ENCODE assay signal across 1 mouse cellular context in the genomic region with DNA sequence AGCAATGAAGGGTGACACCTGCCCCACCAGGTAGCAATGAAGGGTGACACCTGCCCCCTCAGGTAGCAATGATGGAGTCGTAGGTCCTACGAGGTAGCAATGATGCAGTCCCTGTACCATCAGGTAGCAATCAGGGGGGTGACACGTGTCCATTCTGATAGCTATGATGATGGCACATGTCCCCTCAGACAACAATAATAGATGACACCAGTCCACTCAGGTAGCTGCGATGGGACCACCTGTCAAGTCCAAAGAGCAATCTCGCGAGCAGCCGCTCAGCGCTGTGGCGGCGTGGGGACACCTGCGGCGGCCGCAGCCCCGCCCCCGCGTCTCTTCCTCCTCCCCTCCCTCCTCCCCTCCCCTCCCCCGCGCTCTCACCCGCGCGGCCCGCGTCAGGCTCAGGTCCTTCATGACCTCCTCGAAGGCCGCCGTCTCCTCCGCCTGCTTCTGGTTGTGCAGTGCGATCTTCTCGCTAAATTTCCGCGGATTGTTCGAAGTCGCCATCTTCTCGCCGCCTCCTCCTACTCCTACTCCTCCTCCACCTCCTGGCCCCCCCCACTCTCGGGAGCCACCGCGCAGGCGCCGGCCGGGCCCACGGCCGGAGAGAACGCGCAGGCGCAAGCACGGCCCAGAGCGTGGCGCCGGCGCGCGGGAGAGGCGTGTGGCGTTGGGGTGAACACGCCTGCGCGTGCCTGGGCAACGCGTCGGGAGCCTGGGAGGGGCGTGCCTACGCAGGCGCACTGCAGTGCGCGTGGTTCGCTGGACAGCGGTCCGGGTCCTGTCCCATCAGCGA.
TF ChIP-seq lines count a peak whose summit lies in the region.

A gene (minus strand): TSS at position 525 of the 793 bp plus-strand sequence.

TF ChIP-seq in CH12.LX, 34 proteins besides CTCF, POLR2A, EP300 and RAD21 (continued from another document):
- peak; percentile 85 for TF ChIP-seq MXI1 (IDR thresholded peaks at IDR 0.05; ENCODE audit: low read depth, low read length)
- TF ChIP-seq UBTF (IDR thresholded peaks at IDR 0.05; ENCODE audit: low read depth, low read length) = no peak
- TF ChIP-seq KAT2A (IDR thresholded peaks at IDR 0.05; ENCODE audit: insufficient replicate concordance, low read length) = 0 out of 2 replicates have a peak, but pooled peaks have one; percentile 50
- TF ChIP-seq ZMIZ1 (IDR thresholded peaks at IDR 0.05; ENCODE audit: low read depth, low read length) = no peak
- TF ChIP-seq NRF1 (IDR thresholded peaks at IDR 0.05; ENCODE audit: low read depth, low read length) = peak; percentile 99
- no peak for TF ChIP-seq E2F4 (IDR thresholded peaks at IDR 0.05; ENCODE audit: insufficient replicate concordance, low read depth, low read length)
- no peak for TF ChIP-seq JUND (conservative IDR thresholded peaks at IDR 0.05; ENCODE audit: low read depth, low read length)
- TF ChIP-seq MYC (IDR thresholded peaks at IDR 0.05; ENCODE audit: low read depth, low read length) = peak; percentile 57; the same call in 1 of the 2 replicates
- TF ChIP-seq HCFC1 (IDR thresholded peaks at IDR 0.05; ENCODE audit: low read depth, low read length) = no peak; the same call in none of the 2 replicates
- no peak for TF ChIP-seq SMC3 (IDR thresholded peaks at IDR 0.05; ENCODE audit: low read depth, low read length)
- peak; percentile 52; the same call in 1 of the 2 replicates for TF ChIP-seq TCF12 (IDR thresholded peaks at IDR 0.05; ENCODE audit: low read depth, low read length)
- no peak for TF ChIP-seq ZNF384 (IDR thresholded peaks at IDR 0.05; ENCODE audit: low read depth, low read length)
- TF ChIP-seq ETS1 (conservative IDR thresholded peaks at IDR 0.05; ENCODE audit: low read depth, low read length) = no peak
- peak; percentile 96 for TF ChIP-seq MAZ (IDR thresholded peaks at IDR 0.05; ENCODE audit: low read depth, low read length)
- TF ChIP-seq GABPA (IDR thresholded peaks at IDR 0.05; ENCODE audit: insufficient replicate concordance, low read depth, low read length) = no peak
- no peak for TF ChIP-seq CHD1 (IDR thresholded peaks at IDR 0.05; ENCODE audit: low read depth, low read length)
- TF ChIP-seq MAX (IDR thresholded peaks at IDR 0.05; ENCODE audit: low read length) = peak; percentile 91
- TF ChIP-seq ZC3H11A (IDR thresholded peaks at IDR 0.05; ENCODE audit: low read depth, low read length) = no peak
- TF ChIP-seq RCOR1 (conservative IDR thresholded peaks at IDR 0.05; ENCODE audit: low read depth, low read length) = 0 out of 2 replicates have a peak, but pooled peaks have one; percentile 41
- TF ChIP-seq CHD2 (IDR thresholded peaks at IDR 0.05; ENCODE audit: low read length) = peak; percentile 96
- TF ChIP-seq NELFE (IDR thresholded peaks at IDR 0.05; ENCODE audit: low read depth, low read length) = peak; percentile 81
- no peak for TF ChIP-seq JUN (IDR thresholded peaks at IDR 0.05; ENCODE audit: insufficient read depth, low read depth, low read length)
- 0 out of 2 replicates have a peak, but pooled peaks have one; percentile 6 for TF ChIP-seq ELF1 (IDR thresholded peaks at IDR 0.05; ENCODE audit: low read depth, low read length)
- no peak for TF ChIP-seq TBP (conservative IDR thresholded peaks at IDR 0.05; ENCODE audit: low read depth, low read length)
- no peak for TF ChIP-seq USF2 (conservative IDR thresholded peaks at IDR 0.05; ENCODE audit: low read depth, low read length)
- TF ChIP-seq MEF2A (IDR thresholded peaks at IDR 0.05; ENCODE audit: borderline replicate concordance, low read depth, low read length) = no peak
- no peak for TF ChIP-seq PAX5 (IDR thresholded peaks at IDR 0.05; ENCODE audit: low read length)
- TF ChIP-seq POLR2AphosphoS2 (IDR thresholded peaks at IDR 0.05; ENCODE audit: low read depth, low read length) = no peak
- no peak for TF ChIP-seq MAFK (IDR thresholded peaks at IDR 0.05; ENCODE audit: insufficient replicate concordance, low read length)
- TF ChIP-seq BHLHE40 (IDR thresholded peaks at IDR 0.05; ENCODE audit: low read depth, low read length) = peak; percentile 88
- TF ChIP-seq SIN3A (IDR thresholded peaks at IDR 0.05; ENCODE audit: low read length) = peak; percentile 67
